Comparison of ENCODE assay signal across 7 mouse cellular contexts in the genomic region with DNA sequence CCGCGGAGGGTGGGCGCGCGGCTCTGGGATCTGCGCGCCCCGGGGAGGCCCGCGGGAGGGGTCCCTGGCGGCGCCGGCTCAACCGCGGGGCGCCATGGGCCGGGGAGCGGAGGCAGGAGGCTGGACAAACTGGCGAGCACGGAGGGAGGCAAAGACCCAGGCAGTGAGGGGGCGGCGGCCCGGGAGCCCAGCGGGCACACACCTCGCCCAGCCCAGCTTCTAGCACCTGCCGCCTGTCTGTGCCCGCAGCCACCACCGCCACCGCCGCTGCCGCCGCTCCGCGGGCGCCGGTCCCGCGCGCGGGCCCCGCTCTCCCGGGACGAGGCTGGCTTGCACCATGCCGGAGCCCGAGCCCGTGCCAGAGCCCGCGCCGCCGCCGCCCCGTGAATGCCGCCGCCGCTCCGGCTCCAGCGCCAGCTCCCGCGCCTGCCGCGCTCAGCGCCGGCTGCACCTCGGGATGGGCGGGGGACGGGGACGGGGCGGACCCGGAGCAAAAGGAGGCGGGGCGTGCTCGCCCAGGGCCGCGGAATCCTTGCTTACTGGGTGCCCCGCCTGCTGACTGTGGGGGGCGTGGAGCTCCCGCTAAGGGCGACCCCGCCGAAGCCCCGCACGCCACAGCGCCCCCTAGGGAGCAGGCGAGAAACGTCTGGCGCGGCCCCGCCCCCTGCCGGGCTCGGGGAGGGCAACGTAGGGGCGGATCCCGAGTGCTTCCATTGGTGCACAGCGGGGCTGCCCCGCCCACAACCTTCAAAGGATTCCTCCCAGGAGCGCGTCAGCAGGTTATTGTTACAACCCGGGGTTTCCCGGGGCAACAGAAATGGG. TPM values are rescaled to one million over a fixed set of nuclear protein-coding genes. Genes with fewer than 3 reads are reported as not detected.
A peak's percentile ranks its signal among the peaks of the same experiment; 100 is the strongest.
DNase-seq lines count a peak whose midpoint lies in the region; ATAC-seq and TF ChIP-seq lines count a peak whose summit lies in the region.

A gene (minus strand): TSS at position 60 of the 822 bp plus-strand sequence.

- peak within 1 kb of the TSS; percentile 100 for H3K4me2 ChIP-seq in embryonic facial prominence, embryonic 13.5 days
- H3K4me2 ChIP-seq in limb, embryonic 12.5 days: peak within 1 kb of the TSS; percentile 100
- peak within 1 kb of the TSS; percentile 91 for H3K4me2 ChIP-seq in midbrain, embryonic 16.5 days (ENCODE audit: low read length)

- H3K27me3 ChIP-seq in embryonic facial prominence, embryonic 13.5 days: peaks cover 65% of the 10 kb centered on the region
- H3K27me3 ChIP-seq in kidney, adult 2 months (replicated peaks; ENCODE audit: control insufficient read depth, insufficient read depth, low read length): no peaks in the 10 kb centered on the region
- peaks cover 87% of the 10 kb centered on the region for H3K27me3 ChIP-seq in limb, embryonic 12.5 days
- H3K27me3 ChIP-seq in midbrain, embryonic 16.5 days (ENCODE audit: control insufficient read depth, insufficient read depth, low read depth, low read length): no peaks in the 10 kb centered on the region; the same call in 1 of the 2 replicates

- H3K27ac ChIP-seq in embryonic facial prominence, embryonic 13.5 days: no peak within 1 kb of the TSS; the same call in 1 of the 2 replicates
- no peak within 1 kb of the TSS for H3K27ac ChIP-seq in kidney, adult 2 months (ENCODE audit: insufficient read depth, low read depth, low read length)
- H3K27ac ChIP-seq in limb, embryonic 12.5 days: no peak within 1 kb of the TSS
- peak within 1 kb of the TSS; percentile 79 for H3K27ac ChIP-seq in midbrain, embryonic 16.5 days (ENCODE audit: low read length)

- peak within 1 kb of the TSS; percentile 64 for H3K4me3 ChIP-seq in embryonic facial prominence, embryonic 13.5 days
- H3K4me3 ChIP-seq in kidney, adult 2 months (ENCODE audit: insufficient read depth, low read depth, low read length): peak within 1 kb of the TSS; percentile 39
- H3K4me3 ChIP-seq in limb, embryonic 12.5 days (replicated peaks): peak within 1 kb of the TSS; percentile 63
- H3K4me3 ChIP-seq in midbrain, embryonic 16.5 days (ENCODE audit: low read depth, low read length): peak within 1 kb of the TSS; percentile 86

- H3K9me3 ChIP-seq in embryonic facial prominence, embryonic 13.5 days: no peaks in the 10 kb centered on the region
- no peaks in the 10 kb centered on the region for H3K9me3 ChIP-seq in limb, embryonic 12.5 days
- no peaks in the 10 kb centered on the region for H3K9me3 ChIP-seq in midbrain, embryonic 16.5 days (replicated peaks; ENCODE audit: control insufficient read depth, low read length, poor library complexity, severe bottlenecking)

- peak; percentile 97 for DNase-seq in adrenal gland, postnatal 36 days
- DNase-seq in heart, adult 18-20 months: peak; percentile 95 to 97
- peak; percentile 97 for DNase-seq in kidney, adult 2 months
- DNase-seq in spleen, postnatal 10 days (ENCODE audit: low spot score in 2 of 2): peak; percentile 62 to 80

- WGBS in embryonic facial prominence, embryonic 13.5 days: under 1% methylated on average over 85 of the region's 99 CpGs
- under 1% methylated on average over 97 of the region's 99 CpGs for WGBS in kidney, adult 2 months
- under 1% methylated on average over 91 of the region's 99 CpGs for WGBS in limb, embryonic 12.5 days
- WGBS in midbrain, embryonic 16.5 days: under 1% methylated on average over 62 of the region's 99 CpGs

- no peak for TF ChIP-seq POLR2A in kidney, adult 2 months (IDR thresholded peaks at IDR 0.05; ENCODE audit: low read depth, low read length)

- peaks cover 38% of the 10 kb centered on the region for H3K4me1 ChIP-seq in embryonic facial prominence, embryonic 13.5 days
- H3K4me1 ChIP-seq in kidney, adult 2 months (ENCODE audit: control insufficient read depth, insufficient read depth, low read length): no peaks in the 10 kb centered on the region
- peaks cover 23% of the 10 kb centered on the region for H3K4me1 ChIP-seq in limb, embryonic 12.5 days (replicated peaks)
- H3K4me1 ChIP-seq in midbrain, embryonic 16.5 days (ENCODE audit: control insufficient read depth, insufficient read depth, low read length): peaks cover 30% of the 10 kb centered on the region

- TF ChIP-seq CTCF in kidney, adult 2 months (conservative IDR thresholded peaks at IDR 0.05; ENCODE audit: insufficient read depth, insufficient read length, low read depth, low read length): peak; percentile 66

- peak; percentile 87 for ATAC-seq in embryonic facial prominence, embryonic 13.5 days (ENCODE audit: insufficient number of reproducible peaks, insufficient read depth, low FRiP score, low TSS enrichment, low read depth)
- ATAC-seq in limb, embryonic 12.5 days (ENCODE audit: insufficient number of reproducible peaks, insufficient read depth, low FRiP score, low TSS enrichment, low read depth): peak; percentile 82
- ATAC-seq in midbrain, embryonic 16.5 days: peak; percentile 86

- H3K9ac ChIP-seq in embryonic facial prominence, embryonic 13.5 days: peak within 1 kb of the TSS; percentile 71
- peak within 1 kb of the TSS; percentile 60 for H3K9ac ChIP-seq in limb, embryonic 12.5 days (replicated peaks)
- H3K9ac ChIP-seq in midbrain, embryonic 16.5 days (ENCODE audit: low read depth, low read length): peak within 1 kb of the TSS; percentile 90

- H3K36me3 ChIP-seq in embryonic facial prominence, embryonic 13.5 days: no peaks in the 10 kb centered on the region
- no peaks in the 10 kb centered on the region for H3K36me3 ChIP-seq in kidney, adult 2 months (ENCODE audit: control insufficient read depth, insufficient read depth, low read length)
- no peaks in the 10 kb centered on the region for H3K36me3 ChIP-seq in limb, embryonic 12.5 days
- H3K36me3 ChIP-seq in midbrain, embryonic 16.5 days (ENCODE audit: control insufficient read depth, insufficient read depth, low read length): no peaks in the 10 kb centered on the region

RNA-seq across cellular contexts. Expression of the gene that starts here (rescaled TPM):
- 1 to 10 TPM in 1 of 2 experiments, under 1 TPM in 1; 0.76 to 1.2 TPM for total RNA-seq in adrenal gland, postnatal 36 days (2021)
- 0.32 and 0.36 TPM in 2 replicates for polyA plus RNA-seq in embryonic facial prominence, embryonic 13.5 days (2015; fragmentation: Nextera tagmentation; extraction: Ambion mirVana)
- 1 to 10 TPM; 2.2 to 2.7 TPM for total RNA-seq in heart, adult 18-20 months (2021)
- polyA plus RNA-seq in kidney, adult 2 months (2012; rRNA removed): 0.41 and 0.61 TPM in 2 replicates
- 0.10 TPM in 1 of 2 replicates, not detected in the other for polyA plus RNA-seq in limb, embryonic 12.5 days (2016; fragmentation: Nextera tagmentation; extraction: Ambion mirVana)
- 1.1 and 1.4 TPM in 2 replicates for polyA plus RNA-seq in midbrain, embryonic 16.5 days (2015; fragmentation: Nextera tagmentation; extraction: Ambion mirVana)

Comparison
In these comparisons a context has a peak if more than half of its experiments do, and no peak if none do; other contexts are left out.
1. Peak in ATAC-seq, H3K4me3 ChIP-seq, H3K9ac ChIP-seq and H3K4me2 ChIP-seq in embryonic facial prominence, embryonic 13.5 days; RNA of the gene not detected or under 1 TPM.
2. Peak in DNase-seq and H3K4me3 ChIP-seq in kidney, adult 2 months; RNA of the gene not detected or under 1 TPM.
3. Peak in ATAC-seq, H3K4me3 ChIP-seq, H3K9ac ChIP-seq and H3K4me2 ChIP-seq in limb, embryonic 12.5 days; RNA of the gene not detected or under 1 TPM.